Mouse (Mus musculus): ENCODE measurements around the gene Gnb1.

Gene Gnb1

DNA sequence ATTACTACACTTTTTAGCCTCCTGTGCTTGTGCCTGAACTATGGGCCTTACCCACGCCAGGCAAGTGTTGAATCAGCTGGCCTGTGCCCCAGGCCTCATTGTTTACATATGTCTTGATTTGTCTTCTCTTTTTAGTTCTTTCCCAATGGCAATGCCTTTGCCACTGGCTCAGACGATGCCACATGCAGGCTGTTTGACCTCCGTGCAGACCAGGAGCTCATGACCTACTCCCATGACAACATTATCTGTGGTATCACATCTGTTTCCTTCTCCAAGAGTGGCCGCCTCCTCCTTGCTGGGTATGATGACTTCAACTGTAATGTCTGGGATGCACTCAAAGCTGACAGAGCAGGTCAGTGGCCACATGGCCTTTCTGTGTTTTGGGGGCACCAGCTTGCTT is 63.7 kb downstream of the Gnb1 start:
- peak; percentile 80 for DNase-seq

DNA sequence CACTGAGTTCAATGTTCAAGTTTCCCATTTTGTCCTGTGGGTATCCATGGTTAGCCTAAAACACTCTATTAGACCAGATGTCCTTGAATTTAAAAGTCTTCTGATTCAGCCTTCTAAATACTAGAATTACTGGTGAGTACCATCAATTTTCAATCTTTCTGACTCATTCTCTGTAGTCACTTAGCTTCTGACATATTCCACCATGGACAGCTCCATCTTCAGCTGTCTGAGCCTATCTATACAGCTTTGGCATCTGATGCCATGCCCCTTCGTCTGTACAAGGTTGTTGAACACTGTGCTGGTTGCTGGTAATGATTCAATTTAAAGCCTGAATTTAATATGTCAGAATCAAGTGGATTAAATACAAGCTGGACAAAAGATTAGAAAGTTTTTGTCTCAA is 64.3 kb downstream of the Gnb1 start:
- peak; percentile 7 for DNase-seq

DNA sequence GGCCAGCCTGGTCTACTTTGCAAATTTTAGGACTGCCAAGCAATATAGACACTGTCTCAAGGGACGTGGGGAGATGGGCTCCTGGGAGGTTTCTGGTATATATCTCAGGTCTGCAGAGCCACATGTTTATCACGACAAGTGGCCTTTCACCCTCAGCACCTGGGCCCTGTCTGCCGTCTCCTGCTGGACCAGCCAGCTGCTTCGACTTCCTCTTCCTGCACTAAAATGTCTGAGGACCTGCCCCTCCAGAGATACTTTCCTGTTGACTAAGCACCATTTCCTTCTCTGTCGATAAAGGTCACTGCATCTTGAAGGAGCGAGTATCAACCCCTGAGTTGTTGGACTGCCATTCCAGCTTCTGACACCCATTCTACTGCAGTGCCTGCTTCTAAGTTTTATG is 68.3 kb downstream of the Gnb1 start:
- peak; percentile 91 for DNase-seq

DNA sequence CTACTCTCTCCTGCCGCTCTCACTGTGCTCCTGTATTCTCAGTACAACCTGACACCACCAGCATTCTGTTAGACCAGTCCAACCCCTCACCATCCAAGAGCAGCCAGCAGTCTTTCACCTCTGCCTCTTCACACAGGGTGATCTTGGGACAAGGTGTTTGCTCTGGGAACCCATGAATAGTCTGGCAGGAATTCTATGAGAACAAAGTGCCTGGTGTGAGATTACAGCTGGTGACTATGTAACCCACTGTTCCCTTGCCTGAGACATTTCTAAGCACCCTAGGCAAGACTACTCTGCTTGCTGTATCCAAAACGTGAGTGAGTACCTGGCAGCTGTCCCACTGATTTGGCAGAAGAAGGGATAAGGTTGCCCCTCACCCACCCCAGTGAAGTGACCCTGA is 69.8 kb downstream of the Gnb1 start:
- DNase-seq, result peak; percentile 97

DNA sequence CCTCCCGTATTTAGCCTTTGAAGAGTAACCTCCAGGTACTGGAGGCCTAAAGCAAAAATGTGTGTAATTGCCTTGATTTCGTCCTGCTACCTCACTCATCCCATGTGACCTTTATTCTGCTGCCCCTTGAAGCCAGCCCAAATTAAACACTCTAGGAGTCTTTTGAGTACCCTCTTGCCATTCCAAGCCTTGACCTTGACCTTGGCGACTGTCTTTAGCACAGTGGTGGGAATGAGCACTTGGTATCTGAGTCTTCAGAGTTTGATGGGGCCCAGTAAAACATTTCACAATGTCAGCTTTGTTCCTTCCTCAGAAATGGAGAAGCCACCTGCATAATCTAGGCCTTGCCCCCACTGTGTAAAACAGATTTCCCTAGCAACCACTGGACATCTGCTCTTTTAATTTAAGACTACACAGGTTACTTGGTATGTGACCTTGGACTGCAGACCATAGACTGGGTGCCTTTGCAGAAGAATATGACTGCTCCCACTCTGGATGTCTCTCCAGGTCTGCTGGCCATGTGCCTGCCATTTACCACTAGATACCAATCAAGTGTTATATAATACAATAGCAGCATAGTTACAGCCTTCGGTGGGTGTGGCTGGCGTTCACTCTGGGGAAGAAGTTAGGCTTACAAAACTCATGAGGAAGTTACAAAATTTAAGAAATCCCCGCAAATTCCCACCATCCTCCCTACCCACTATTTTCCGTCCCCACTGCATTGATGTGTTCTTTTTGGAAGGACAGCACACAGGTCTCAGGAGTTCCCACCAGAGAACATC is 70.7 kb downstream of the Gnb1 start, which contains the start of gene Nadk:
TSS of gene Nadk (plus strand) at position 718 of the 782 bp plus-strand sequence.
- DNase-seq, result peak; percentile 98

DNA sequence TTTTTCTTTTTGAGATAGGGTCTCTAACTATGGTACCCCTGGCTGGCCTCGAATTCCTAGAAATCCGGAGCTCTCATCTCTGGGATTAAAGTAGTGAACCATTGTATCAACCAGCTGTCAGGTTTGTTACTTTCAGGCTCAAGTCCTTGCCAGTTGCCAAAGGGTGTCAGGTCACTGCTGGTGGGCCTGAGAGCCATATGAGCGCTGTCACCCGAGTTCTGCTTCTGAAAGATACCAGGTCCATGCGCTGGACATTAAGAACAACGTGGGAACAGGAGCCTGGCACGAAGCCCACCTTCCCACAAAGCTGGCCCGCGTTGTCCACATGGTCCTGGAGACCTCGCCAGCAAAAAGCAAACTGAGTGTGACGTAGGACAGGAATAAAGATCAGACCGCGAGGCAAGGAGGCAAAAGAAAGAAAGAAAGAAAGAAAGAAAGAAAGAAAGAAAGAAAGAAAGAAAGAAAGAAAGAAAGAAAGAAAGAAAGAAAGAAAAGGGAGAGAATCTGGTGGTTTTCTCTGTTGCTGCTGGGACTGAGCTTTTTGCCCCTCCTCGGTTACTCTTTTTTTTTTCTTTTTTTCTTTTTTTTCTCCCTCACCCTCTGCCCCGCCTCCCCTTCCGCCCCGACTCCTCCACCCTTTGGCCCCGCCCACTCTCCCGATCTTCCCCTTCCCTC is 71.7 kb downstream of the Gnb1 start:
- peak; percentile 98 for DNase-seq

DNA sequence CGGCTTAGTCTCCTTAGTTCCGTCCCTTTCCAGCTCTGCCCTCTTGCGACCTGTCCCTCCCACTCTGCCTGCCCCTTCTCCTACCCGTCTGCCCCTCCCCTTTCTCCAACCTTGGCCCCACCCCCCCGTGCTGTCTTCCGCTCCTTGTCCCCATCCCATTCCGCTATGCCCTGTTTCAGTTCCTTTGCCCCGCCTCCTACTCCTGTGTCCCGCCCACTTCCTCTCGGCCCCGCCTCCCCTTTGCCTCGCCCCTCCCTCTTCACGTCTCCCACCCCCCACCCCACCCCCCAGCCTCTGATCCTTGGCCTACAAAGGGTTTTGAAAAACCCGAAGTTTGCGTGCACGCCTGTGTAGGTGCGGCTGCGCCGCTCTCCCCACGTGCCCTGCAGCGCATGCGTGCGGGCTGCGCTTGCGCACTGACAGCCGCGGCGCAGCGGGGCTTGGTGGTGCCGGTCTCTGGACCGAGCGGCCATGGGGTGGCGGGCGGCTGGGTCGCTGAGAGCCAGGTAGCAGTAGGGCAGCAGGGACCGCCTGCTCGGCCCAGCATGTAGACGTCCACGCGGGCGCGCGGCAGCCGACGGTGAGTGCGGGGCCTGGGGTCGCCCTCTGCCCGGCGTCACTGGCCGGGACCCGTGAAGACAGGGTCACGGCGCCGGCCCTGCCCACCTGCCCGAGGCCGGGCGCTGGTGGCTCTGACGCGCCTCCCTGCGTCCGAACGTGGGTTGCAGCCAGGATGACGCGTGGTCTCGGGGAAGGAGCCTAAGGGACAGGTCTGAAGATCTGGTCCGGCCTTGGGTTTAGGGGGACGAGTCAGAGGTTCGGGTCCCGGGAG is 72.5 kb downstream of the Gnb1 start:
- DNase-seq, result peak; percentile 100

DNA sequence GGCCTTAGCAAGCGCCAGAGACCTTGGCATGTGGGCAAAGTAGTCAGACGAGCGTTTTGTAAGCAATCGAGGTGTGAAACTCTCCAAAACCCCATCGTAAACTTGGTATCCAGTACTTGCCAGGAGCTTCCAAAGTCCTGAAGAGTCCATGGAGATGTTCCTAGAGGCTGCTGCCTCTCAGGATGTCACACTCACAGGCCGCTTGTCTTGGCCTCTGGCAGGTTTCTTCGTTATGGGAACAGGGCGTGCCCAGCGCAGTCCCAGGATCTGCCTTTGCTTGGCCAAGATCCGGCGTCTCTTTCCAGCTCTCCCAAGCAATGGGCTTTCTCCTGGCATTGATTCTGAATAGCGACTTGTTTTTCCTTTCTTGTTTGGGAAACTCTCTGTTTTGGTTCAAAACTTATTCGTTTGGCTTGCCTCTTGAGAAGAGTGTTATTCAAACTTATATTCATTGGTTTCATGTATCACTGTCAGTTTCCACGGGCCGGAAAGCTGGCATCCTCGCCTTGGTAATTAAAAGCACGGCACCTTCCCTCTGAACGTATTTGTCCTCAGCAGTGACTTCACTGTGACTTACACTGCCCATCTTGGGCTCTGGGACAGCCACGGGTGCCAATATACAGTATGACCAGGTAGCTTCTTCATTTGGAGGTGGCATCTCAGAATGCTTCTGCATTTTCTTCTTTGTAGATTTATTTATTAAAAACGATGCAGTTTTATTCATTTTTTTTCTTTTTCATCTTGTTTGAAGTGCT is 73.3 kb downstream of the Gnb1 start:
- DNase-seq, result peak; percentile 98

DNA sequence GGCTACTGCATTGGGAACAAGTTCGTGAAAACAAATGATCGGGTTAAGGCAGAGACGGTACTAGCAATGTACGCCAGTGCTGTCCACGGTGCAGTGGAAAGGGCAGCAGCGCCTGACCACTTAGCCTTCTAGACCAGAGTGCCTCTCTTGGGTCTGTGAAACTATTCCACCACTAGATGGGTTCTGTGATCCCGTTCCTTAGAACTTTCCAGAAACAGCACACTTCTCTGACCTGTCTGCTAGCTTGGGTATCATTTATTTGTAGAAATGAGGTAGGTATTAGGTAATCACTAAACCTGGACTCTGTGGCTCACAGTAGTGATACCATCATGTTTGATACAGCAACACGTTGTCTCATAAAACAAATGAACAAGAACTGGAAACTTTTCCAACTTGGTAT is 75.4 kb downstream of the Gnb1 start:
- DNase-seq, result no peak

DNA sequence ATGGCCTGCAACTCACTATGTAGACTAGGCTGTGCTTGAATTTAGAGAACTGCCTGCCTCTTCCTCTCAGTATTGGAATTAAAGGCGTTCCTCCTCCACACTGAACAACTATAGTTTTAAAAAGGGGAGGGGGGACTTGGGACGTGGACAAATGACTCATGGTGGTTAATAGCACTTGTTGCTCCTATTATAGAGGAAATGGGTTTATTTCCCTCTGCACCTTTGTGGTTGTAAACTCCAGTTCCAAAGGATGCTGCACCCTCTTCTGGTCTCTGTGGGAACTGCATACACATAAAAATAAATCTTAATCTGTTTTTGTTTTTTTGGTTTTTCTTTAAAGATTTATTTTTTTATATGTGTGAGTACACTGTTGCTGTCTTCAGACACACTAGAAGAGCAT is 77.0 kb downstream of the Gnb1 start:
- no peak for DNase-seq

DNA sequence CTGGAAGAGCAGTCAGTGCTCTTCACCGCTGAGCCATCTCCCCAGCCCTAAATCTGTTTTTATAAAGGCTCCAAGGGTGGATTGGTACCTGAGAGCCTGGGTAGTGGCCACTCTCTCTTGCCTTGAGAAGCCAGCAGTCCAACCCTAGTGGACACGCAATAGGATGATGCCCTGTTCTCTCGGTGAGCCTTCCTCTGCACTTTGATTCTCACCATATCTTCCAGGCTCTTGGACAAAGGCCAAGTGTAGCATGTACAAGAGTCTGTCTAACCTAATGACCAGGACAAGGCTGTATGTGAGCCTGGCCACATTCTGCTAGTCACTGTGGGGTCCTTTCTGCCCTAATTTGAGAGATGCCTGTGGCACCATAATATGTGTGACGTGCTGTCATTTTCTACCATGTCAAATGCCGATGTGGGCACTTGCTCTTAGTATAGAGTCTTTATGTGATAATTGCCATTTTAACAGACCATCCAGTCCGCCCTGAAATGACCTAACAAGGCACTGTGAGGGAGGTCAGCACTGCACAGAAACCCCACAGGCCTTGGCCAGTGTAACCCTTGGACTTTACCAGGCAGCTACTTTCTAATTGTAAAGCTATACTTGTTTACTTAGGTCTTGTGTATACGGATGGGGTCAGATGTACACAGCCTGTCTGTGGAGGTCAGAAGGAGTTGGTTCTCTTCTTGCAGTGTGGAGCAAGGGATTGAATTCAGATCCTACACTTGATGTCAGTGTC is 77.6 kb downstream of the Gnb1 start:
- DNase-seq, result peak; percentile 86

DNA sequence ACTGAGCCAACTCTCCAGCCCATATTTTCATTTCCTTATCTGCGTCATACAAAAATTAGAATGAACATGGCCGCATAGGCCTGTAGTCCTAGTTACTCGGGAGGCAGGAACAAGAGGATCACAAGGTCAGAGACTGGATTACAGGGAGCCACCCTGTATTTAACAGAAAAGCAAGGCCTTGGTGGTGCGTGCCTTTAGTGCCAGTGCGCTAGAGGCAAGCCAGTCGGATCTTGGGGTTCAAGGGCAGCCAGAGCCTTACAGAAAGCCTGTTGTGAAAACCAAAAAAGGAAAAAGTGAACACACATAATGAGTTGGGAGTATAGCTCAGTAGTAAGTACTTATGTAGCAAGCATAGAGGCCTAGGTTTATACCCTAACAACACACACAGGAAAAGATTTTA is 78.7 kb downstream of the Gnb1 start:
- DNase-seq, result peak; percentile 75

DNA sequence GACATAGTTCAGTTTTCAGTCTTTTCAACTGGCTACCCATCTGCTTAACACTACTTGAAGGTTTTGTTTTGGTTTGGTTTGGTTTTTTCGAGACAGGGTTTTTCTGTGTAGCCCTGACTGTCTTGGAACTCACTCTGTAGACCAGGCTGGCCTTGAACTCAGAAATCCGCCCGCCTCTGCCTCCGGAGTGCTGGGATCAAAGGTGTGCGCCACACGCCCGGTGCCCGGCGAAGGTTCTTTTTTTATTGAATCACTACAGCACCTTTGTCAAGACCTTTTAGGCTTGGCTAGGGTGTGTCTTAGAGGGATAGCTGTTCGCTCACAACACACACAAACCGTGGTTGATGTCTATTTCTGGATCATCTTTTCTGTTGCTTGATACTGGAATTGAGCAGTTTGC is 79.2 kb downstream of the Gnb1 start:
- DNase-seq, result peak; percentile 85

DNA sequence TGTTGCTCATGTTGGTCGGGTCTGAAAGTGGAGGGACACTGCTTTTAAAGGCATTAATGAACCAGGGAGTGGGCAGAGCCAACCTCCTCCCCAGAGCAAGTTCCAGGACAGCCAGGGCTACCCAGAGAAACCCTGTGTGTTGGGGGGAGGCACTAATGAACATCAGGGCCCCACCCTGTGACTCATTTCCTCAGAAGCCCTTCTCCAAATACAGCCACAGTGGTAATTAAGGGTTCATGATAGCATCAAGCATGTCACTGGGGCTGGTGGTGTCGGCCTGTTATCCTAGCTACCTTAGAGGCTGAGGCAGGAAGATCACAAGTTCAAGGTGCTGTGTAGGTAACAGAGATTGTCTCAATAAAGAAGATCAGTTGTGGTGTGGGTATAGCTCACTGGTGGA is 80.3 kb downstream of the Gnb1 start:
- peak; percentile 93 for DNase-seq

DNA sequence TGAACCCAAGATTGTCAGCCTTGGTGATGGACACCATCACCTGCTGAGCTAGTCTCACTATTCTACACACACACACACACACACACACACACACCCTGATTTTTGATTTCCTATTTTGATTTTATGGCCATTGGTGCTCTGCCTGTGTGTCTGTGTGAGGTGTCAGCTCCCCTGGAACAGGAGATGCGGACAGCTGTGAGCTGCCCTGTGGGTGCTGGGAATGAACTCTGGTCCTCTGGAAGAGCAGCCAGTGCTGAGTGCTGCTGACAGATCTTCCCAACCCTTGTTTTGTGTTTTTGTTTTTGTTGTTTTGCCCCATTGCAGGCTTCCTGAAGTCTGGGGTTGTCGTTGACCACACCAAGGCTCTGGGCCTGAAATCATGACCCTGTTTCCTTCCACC is 82.0 kb downstream of the Gnb1 start:
- DNase-seq, result peak; percentile 82

DNA sequence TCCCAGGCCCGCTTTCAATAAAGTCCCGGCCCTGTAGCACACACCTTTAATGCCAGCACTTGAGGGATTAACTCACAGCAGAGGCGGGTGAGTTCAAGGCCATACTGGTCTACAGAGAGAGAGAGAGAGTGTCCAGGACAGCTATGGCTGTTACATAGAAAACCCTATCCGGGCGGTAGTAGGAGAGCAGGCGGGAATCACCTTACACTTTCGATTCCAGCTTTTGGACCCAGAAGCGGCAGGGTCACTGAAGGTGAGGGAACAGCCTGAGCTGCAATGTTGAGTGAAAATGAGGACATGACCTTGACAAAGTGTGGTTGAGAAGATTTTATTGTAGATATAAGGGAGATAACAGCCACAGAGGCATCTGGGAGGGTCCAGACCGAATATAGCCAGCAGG is 82.7 kb downstream of the Gnb1 start:
- DNase-seq, result peak; percentile 73

DNA sequence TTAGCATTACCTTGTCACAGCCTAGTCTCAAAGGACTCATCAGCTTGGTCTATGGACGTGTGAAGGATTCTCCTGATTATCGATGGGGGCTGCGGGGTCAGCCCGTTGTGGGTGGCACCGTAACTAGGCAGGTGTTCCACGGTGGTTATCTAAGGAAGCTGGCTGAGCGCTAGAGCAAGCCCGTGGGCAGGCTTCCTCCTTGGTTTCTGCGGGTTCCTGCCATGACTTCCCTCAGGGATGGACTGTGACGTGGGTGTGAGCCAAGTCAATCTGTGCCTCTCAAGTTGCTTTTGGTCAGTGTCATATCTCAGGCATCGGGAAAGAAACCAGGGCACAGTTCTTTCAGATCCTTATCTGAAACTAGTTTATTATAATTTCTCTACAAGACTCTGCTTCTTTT is 83.8 kb downstream of the Gnb1 start:
- peak; percentile 85 for DNase-seq

DNA sequence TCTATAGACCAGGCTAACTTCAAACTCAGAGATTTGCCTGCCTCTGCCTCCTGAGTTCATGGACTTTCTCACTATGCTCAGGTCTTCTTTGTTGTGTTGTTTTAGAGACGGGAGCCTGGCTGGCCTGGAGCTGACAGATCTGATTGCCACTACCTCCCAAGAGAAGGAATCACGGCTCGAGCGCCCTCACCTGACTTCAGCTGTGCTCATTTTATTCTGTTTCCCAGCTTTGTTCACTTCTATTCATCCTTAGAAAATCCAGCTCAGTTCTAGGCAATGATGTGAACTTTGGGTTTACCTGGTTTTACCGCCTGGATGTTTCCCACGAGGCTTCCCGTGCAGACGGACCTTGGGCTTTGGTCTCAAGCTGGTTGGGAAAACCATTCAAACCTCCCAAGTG is 84.4 kb downstream of the Gnb1 start:
- DNase-seq, result no peak

DNA sequence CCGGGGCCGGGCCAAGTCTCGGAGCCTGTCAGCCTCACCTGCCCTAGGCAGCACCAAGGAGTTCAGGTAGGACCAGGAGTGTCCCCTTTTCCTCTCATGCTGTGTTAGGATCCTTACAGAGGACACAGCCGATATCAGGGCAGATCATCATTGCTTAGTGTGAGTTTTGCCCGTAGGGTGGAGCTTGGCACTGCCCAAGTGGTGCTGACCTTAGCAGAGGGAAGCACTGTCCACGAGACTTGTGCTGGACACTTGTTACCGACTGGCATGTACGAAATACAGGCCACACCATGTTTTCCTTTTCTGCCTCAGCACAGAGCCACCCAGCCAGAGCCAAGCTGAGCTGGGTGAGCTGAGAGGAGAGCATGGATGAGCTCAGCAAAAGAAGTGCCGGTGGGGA is 86.0 kb downstream of the Gnb1 start:
- peak; percentile 91 for DNase-seq

DNA sequence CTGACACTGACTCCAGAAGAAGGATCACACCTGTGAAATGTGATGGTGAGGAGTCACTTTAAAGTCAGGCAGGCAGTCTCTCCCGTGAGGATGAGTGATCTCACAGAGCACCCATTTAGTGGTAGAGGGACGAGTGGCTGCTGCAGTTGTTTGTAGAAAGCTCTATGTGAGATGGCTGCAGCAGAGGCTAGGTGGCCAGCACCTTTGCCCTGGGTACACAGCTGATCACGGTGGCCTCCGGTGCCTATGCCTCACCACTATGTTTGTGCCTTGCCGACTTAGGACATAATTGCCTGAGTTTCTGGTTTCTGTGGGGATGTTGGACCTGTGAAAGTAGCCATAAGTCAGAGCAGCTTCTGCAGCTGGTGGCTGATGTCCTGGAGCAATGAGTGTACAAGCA is 86.6 kb downstream of the Gnb1 start:
- no peak for DNase-seq

DNA sequence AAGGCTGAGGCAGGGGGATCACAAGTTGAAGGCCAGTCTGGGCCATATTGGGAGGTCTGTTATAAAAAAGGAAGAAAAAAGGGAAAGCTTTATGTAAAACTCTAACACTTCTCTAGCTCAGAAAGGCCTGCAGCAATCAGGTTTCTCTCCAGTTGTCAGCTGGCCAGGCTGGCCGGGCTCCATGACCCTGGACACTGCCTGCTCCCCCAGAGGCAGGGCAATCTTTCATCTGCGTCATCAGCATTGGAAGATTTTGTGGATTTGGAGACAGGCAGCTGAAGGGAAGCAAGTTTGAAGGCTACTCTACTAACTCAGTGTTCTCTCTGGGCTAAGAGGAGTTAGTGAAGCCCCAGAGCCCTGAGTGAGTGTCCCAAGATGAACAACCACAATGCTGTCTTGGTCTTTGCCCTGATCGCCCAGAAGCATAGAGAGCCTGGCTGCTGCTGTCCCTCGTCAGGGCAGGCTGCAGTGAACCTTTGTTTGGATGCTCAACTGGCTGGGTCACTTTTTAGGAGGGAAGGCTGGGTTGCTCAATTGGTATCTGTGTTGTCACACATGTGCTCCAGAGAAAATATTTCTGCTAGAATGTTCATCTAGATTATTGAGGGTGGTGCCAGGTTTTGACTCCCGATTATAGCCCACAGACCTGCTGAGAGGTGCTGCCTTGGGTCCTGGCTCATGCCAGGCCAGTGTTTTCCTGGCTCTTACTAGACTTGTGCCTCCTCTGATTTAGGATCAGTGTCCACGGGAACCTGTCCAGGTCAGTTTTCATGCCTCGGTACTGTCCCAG is 87.4 kb downstream of the Gnb1 start:
- DNase-seq, result peak; percentile 96

Data from heart, adult 11 months (tissue).